Mouse (Mus musculus): ENCODE data around the gene Hadha.

Gene Hadha

GRCm38 (mm10) chr5:30154013-30154412 lies 949 bp downstream of the Hadha start:
- in situ Hi-C loops (cut with MboI, MseI) = no loop called here

- in situ Hi-C loops (cut with MboI, MseI) = no loop called here
These were observed 1.7 kb downstream of the Hadha start for GRCm38 (mm10) chr5:30153222-30153621.

GRCm38 (mm10) chr5:30152413-30152812 lies 2.5 kb downstream of the Hadha start:
- in situ Hi-C loops (cut with MboI, MseI) = no loop called here

- in situ Hi-C loops (cut with MboI, MseI) = no loop called here
These were observed 3.0 kb downstream of the Hadha start for GRCm38 (mm10) chr5:30152007-30152406.

GRCm38 (mm10) chr5:30148133-30148920 lies 6.6 kb downstream of the Hadha start:
- in situ Hi-C loops (cut with MboI, MseI) = no loop called here

GRCm38 (mm10) chr5:30146526-30146925 lies 8.4 kb downstream of the Hadha start:
- in situ Hi-C loops (cut with MboI, MseI) = no loop called here

- in situ Hi-C loops (cut with MboI, MseI) = no loop called here
These were observed 16.8 kb downstream of the Hadha start for GRCm38 (mm10) chr5:30138193-30138592.

- in situ Hi-C loops (cut with MboI, MseI) = no loop called here
These were observed 17.7 kb downstream of the Hadha start for GRCm38 (mm10) chr5:30137271-30137670.

- in situ Hi-C loops (cut with MboI, MseI) = no loop called here
These were observed 19.2 kb downstream of the Hadha start for GRCm38 (mm10) chr5:30135711-30136231.

GRCm38 (mm10) chr5:30132173-30132572 lies 22.8 kb downstream of the Hadha start:
- in situ Hi-C loops (cut with MboI, MseI) = no loop called here

GRCm38 (mm10) chr5:30131246-30131645 lies 23.7 kb downstream of the Hadha start:
- in situ Hi-C loops (cut with MboI, MseI) = no loop called here

GRCm38 (mm10) chr5:30128680-30129079 lies 26.3 kb downstream of the Hadha start:
- in situ Hi-C loops (cut with MboI, MseI) = loop anchor here (10.0 kb wide), 1 partner anchor 694 kb away; the partner anchor contains the start of gene Nom1

- in situ Hi-C loops (cut with MboI, MseI) = loop anchor here (10.0 kb wide), 1 partner anchor 693 kb away; the partner anchor contains the start of gene Nom1
These were observed 26.9 kb downstream of the Hadha start for GRCm38 (mm10) chr5:30127921-30128597.

GRCm38 (mm10) chr5:30126756-30127155 lies 28.2 kb downstream of the Hadha start:
- in situ Hi-C loops (cut with MboI, MseI) = loop anchor here (10.0 kb wide), 1 partner anchor 692 kb away; the partner anchor contains the start of gene Nom1

GRCm38 (mm10) chr5:30125587-30125986 lies 29.4 kb downstream of the Hadha start:
- in situ Hi-C loops (cut with MboI, MseI) = loop anchor here (10.0 kb wide), 1 partner anchor 691 kb away; the partner anchor contains the start of gene Nom1

GRCm38 (mm10) chr5:30122481-30122880 lies 32.5 kb downstream of the Hadha start:
- in situ Hi-C loops (cut with MboI, MseI) = loop anchor here (10.0 kb wide), 1 partner anchor 688 kb away; the partner anchor contains the start of gene Nom1

GRCm38 (mm10) chr5:30120106-30120505 lies 34.9 kb downstream of the Hadha start:
- in situ Hi-C loops (cut with MboI, MseI) = loop anchor here (10.0 kb wide), 1 partner anchor 685 kb away; the partner anchor contains the start of gene Nom1

- in situ Hi-C loops (cut with MboI, MseI) = loop anchor here (5.0 kb wide), 1 partner anchor 223 kb away; no protein-coding TSS in a partner anchor
These were observed 35.8 kb downstream of the Hadha start for GRCm38 (mm10) chr5:30119163-30119562.

GRCm38 (mm10) chr5:30118018-30118417 lies 36.9 kb downstream of the Hadha start:
- in situ Hi-C loops (cut with MboI, MseI) = loop anchor here (5.0 kb wide), 1 partner anchor 224 kb away; no protein-coding TSS in a partner anchor

- in situ Hi-C loops (cut with MboI, MseI) = loop anchor here (5.0 kb wide), 1 partner anchor 227 kb away; no protein-coding TSS in a partner anchor
These were observed 39.2 kb downstream of the Hadha start for GRCm38 (mm10) chr5:30115718-30116117.

- in situ Hi-C loops (cut with MboI, MseI) = loop anchor here (5.0 kb wide), 1 partner anchor 228 kb away; no protein-coding TSS in a partner anchor
These were observed 40.2 kb downstream of the Hadha start for GRCm38 (mm10) chr5:30114761-30115140.
